Mouse (Mus musculus) layer of hippocampus, adult 6 months (tissue): ENCODE data around the gene Synpr. TPM values are rescaled to one million over a fixed set of nuclear protein-coding genes. Genes with fewer than 3 reads are reported as not detected.

Experiments used
- long read RNA-seq, 2 experiments: library from polyadenylated mRNA; unstranded; transcript quantifications; one replicate each; pipeline ENCODE4 v2.0.0; 2019 to 2020
- polyA plus RNA-seq: library from polyadenylated mRNA; unstranded; fragments of <200 nt; fragmentation: Nextera tagmentation; gene quantifications from 2 replicates; pipeline ENCODE4 v1.2.3, GENCODE M21; 2021

Gene Synpr
- polyA plus RNA-seq: 164 and 184 TPM in 2 replicates
- long read RNA-seq, experiment 1, transcript Synpr-202 (5 exons, 2,576 nt): major isoform, 15 of 129 reads
- long read RNA-seq, experiment 1, partial matches to known transcripts: 86 of 129 reads
- long read RNA-seq, experiment 1, other reads (novel, unspliced or antisense): 28 of 129 reads
- long read RNA-seq, experiment 2, transcript Synpr-202 (5 exons, 2,576 nt): major isoform, 59 of 181 reads
- long read RNA-seq, experiment 2, partial matches to known transcripts: 96 of 181 reads
- long read RNA-seq, experiment 2, other reads (novel, unspliced or antisense): 26 of 181 reads

GRCm38 (mm10) chr14:13284091-13284844, at the start of gene Synpr:
TSS of gene Synpr (plus strand) at chr14:13284780.

